Mouse (Mus musculus) testis, adult 2 months (tissue): Measurements from ENCODE around the gene Acbd6. TPM values are rescaled to one million over a fixed set of nuclear protein-coding genes. Genes with fewer than 3 reads are reported as not detected.

Source experiments
- H3K27ac ChIP-seq: fragments of 200-500 bp; 2 replicates; pipeline ENCODE4 v1.5.1; 2012; ENCODE audit warnings: low read depth, low read length; ENCODE audit not compliant: control insufficient read depth, insufficient read depth
- H3K27me3 ChIP-seq: fragments of 200-500 bp; 2 replicates; pipeline ENCODE4 v1.6.1; 2012; ENCODE audit warnings: mild to moderate bottlenecking, low read length, moderate library complexity; ENCODE audit not compliant: control insufficient read depth, insufficient read depth
- H3K36me3 ChIP-seq: fragments of 200-500 bp; 2 replicates; pipeline ENCODE4 v1.6.1; 2012; ENCODE audit warnings: mild to moderate bottlenecking, low read length; ENCODE audit not compliant: control insufficient read depth, insufficient read depth
- H3K4me1 ChIP-seq: fragments of 200-500 bp; 2 replicates; pipeline ENCODE4 v1.6.1; 2012; ENCODE audit warnings: low read length; ENCODE audit not compliant: control insufficient read depth, insufficient read depth
- H3K4me3 ChIP-seq: fragments of 200-500 bp; 2 replicates; pipeline ENCODE4 v1.5.1; 2012; ENCODE audit warnings: low read depth, mild to moderate bottlenecking, low read length, moderate library complexity, mixed read lengths; ENCODE audit not compliant: control insufficient read depth
- CTCF ChIP-seq: fragments of 200-500 bp; IDR thresholded peaks from 2 replicates; pipeline ENCODE4 v1.5.1; 2012; ENCODE audit warnings: low read depth, mild to moderate bottlenecking, inconsistent platforms, low read length, moderate library complexity; ENCODE audit not compliant: control insufficient read depth, insufficient read depth, insufficient replicate concordance
- POLR2A ChIP-seq: fragments of 200-500 bp; IDR thresholded peaks from 2 replicates; pipeline ENCODE4 v1.6.1; 2012; ENCODE audit warnings: low read depth, mild to moderate bottlenecking, inconsistent platforms, low read length, moderate library complexity; ENCODE audit not compliant: control insufficient read depth
- polyA plus RNA-seq: library from polyadenylated mRNA; depleted of rRNA; stranded (reverse); fragments of >200 nt; gene quantifications from 2 replicates; pipeline ENCODE4 v1.2.3, GENCODE M21; 2012

Gene Acbd6
- polyA plus RNA-seq, 1 experiment: 227 TPM

- H3K27me3 ChIP-seq: no peaks in the 10 kb centered on the region
- no peak for TF ChIP-seq CTCF
Measured at GRCm38 (mm10) chr1:155692230-155692629, 134.3 kb downstream of the Acbd6 start.

GRCm38 (mm10) chr1:155693026-155693425, 135.1 kb downstream of the Acbd6 start:
- no peak overlapping the region for H3K27ac ChIP-seq
- H3K36me3 ChIP-seq: no peaks in the 10 kb centered on the region
- no peaks in the 10 kb centered on the region for H3K4me1 ChIP-seq
- TF ChIP-seq CTCF (no peak), POLR2A (no peak)
- H3K4me3 ChIP-seq: no peak overlapping the region
- H3K27me3 ChIP-seq: no peaks in the 10 kb centered on the region

More at GRCm38 (mm10) chr1:155692230-155692629, 134.3 kb downstream of the Acbd6 start:
- no peaks in the 10 kb centered on the region for H3K36me3 ChIP-seq
- H3K4me3 ChIP-seq: no peak overlapping the region
- H3K4me1 ChIP-seq: no peaks in the 10 kb centered on the region
- H3K27ac ChIP-seq: no peak overlapping the region

- Histone ChIP-seq H3K4me3 (peak overlapping the region; percentile 42; the same call in 1 of the 2 replicates), H3K27me3 (no peaks in the 10 kb centered on the region), H3K4me1 (no peaks in the 10 kb centered on the region), H3K27ac (no peak overlapping the region), H3K36me3 (no peaks in the 10 kb centered on the region)
- TF ChIP-seq POLR2A (no peak), CTCF (no peak)
Measured at GRCm38 (mm10) chr1:155693443-155693842, 135.5 kb downstream of the Acbd6 start.

GRCm38 (mm10) chr1:155698373-155699159, 140.6 kb downstream of the Acbd6 start:
- H3K27ac ChIP-seq: no peak overlapping the region
- H3K4me1 ChIP-seq: no peaks in the 10 kb centered on the region
- H3K36me3 ChIP-seq: no peaks in the 10 kb centered on the region
- TF ChIP-seq CTCF (no peak), POLR2A (no peak)
- no peak overlapping the region for H3K4me3 ChIP-seq
- no peaks in the 10 kb centered on the region for H3K27me3 ChIP-seq

- Histone ChIP-seq H3K4me3 (no peak overlapping the region), H3K36me3 (no peaks in the 10 kb centered on the region), H3K4me1 (no peaks in the 10 kb centered on the region), H3K27ac (no peak overlapping the region), H3K27me3 (no peaks in the 10 kb centered on the region)
- TF ChIP-seq CTCF (no peak), POLR2A (no peak)
Measured at GRCm38 (mm10) chr1:155700886-155701285, 143.0 kb downstream of the Acbd6 start.

GRCm38 (mm10) chr1:155703191-155703680, 145.3 kb downstream of the Acbd6 start:
- H3K4me3 ChIP-seq: no peak overlapping the region
- H3K27ac ChIP-seq: no peak overlapping the region
- no peak for TF ChIP-seq POLR2A
- TF ChIP-seq CTCF: no peak
- H3K36me3 ChIP-seq: no peaks in the 10 kb centered on the region
- no peaks in the 10 kb centered on the region for H3K4me1 ChIP-seq
- no peaks in the 10 kb centered on the region for H3K27me3 ChIP-seq

GRCm38 (mm10) chr1:155704182-155704581, 146.3 kb downstream of the Acbd6 start:
- H3K4me3 ChIP-seq: no peak overlapping the region
- no peaks in the 10 kb centered on the region for H3K36me3 ChIP-seq
- no peaks in the 10 kb centered on the region for H3K27me3 ChIP-seq
- no peaks in the 10 kb centered on the region for H3K4me1 ChIP-seq
- no peak overlapping the region for H3K27ac ChIP-seq
- no peak for TF ChIP-seq POLR2A

GRCm38 (mm10) chr1:155713306-155713705, 155.4 kb downstream of the Acbd6 start:
- TF ChIP-seq POLR2A: no peak
- no peak for TF ChIP-seq CTCF

More at GRCm38 (mm10) chr1:155713306-155713705, 155.4 kb downstream of the Acbd6 start:
- Histone ChIP-seq H3K4me3 (no peak overlapping the region), H3K27me3 (no peaks in the 10 kb centered on the region), H3K27ac (no peak overlapping the region), H3K4me1 (no peaks in the 10 kb centered on the region), H3K36me3 (no peaks in the 10 kb centered on the region)
